Mouse (Mus musculus): ENCODE data around the gene Gm13040.
"Not testable (repeated sequence)": the region's sequence is repeated elsewhere in the genome, so short reads cannot be mapped to it uniquely, and the experiment has no call there.

The Gm13040 gene

GRCm38 (mm10) chr4:143535654-143536053 is at the start of gene Gm13040:
Gene Gm13040, plus strand, starts transcription at chr4:143535954.
- not testable (repeated sequence) for DNase-seq (ENCODE audit: low spot score)

- DNase-seq (ENCODE audit: low spot score) = no peak
These were observed 24.7 kb upstream of the Gm13040 start, which contains the start of gene Gm13043 for GRCm38 (mm10) chr4:143511043-143511442. Gene Gm13043, plus strand, starts transcription at chr4:143511343.

GRCm38 (mm10) chr4:143551400-143551799 is 15.6 kb downstream of the Gm13040 start, which contains the start of the genes BC080695 and Gm13057:
Gene BC080695, plus strand, starts transcription at chr4:143551700.
Gene Gm13057, plus strand, starts transcription at chr4:143551709.
- not testable (repeated sequence) for DNase-seq (ENCODE audit: low spot score)
